Mouse (Mus musculus): Measurements from ENCODE around the gene Gm11027. TPM values are rescaled to one million over a fixed set of nuclear protein-coding genes. Genes with fewer than 3 reads are reported as not detected.

Gene Gm11027
- total RNA-seq (2023): not detected

DNA sequence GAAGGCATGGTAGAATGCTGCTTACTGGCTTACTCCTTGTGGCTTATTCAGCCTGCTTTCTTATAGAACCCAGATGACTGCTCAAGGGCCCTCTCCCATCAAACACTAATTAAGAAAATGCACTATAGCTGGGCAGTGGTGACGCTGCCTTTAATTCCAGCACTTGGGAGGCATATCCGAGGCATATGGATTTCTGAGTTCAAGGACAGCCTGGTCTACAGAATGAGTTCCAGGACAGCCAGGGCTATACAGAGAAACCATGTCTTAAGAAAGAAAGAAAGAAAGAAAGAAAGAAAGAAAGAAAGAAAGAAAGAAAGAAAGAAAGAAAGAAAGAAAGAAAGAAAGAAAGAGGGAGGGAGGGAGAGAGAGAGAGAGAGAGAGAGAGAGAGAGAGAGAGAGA lies at the start of gene Gm11027:
Gm11027 (plus strand) TSS at position 301 of the 400 bp plus-strand sequence.

DNA sequence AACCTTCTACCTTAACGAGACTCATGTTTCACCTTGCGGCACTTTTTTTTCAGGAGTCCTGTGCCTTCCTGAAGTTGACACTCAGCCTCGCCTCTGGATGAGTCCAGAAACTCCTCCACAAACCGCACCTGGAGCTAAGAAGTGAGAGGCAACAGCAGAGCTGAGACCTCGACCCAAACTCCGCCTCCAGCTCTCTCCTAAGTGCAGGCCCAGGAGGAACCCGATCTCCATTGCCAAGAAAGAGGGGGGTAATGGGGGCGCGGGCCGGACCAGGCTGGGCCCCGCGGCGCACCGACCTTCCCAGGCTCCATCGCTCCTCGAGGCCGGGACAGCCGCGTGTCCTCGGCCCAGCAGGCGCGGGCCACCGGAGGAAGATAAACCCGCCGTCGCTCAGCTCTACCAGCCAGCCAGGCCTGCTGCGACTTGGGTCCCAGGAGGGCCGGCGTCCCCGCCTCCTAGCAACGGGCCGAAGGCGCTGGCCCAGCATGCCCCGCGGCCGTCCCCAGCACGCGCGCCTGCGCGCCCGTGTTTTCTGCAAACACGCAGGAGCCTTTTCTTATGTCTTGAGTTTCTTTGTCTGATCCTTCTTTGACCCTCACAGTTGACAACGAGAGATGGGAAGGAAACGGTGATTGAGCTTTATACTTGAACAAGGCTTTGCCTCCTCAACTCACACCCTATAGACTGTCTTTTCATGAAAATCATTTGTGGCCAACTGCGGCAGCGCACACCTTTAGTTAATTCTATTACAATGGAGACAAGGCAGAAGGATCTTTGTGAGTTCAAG lies 12.4 kb upstream of the Gm11027 start, which contains the start of gene Wdr60:
Wdr60 (minus strand) TSS at position 468 of the 787 bp plus-strand sequence.

DNA sequence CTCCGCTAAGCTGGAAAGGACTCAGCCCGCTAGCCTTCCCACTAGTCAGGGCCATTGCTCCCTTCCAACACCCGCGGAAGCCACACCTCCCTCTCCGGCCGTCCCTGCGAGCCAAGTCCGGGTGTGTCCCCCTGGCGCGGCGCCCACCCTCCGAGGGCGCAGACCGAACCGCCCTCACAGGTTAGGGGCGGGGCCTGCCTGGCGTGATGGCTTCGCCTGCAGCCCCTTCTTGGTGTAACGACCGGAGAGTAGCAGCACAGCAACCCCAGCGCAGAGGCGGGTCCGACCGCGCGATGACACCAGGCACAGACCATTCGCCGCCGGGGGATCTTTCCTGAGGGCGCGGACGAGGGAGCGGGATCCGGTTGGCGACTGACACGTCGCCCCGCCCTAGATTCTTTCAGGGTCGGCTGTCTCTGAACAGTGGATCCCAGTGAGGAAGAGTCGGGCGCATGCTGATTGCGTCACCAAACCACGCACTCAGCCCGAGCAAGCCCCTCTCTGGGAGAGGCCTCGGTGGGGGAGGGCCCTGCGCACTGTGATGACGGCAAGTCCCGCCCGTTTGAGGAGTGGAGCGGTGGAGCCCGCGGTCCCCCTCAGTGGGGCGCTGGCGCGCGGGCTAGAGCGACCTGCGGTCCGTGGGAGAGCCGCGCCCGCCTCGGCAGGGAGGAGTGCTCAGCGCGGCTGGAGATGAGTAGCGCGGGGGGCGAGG lies 5.6 kb downstream of the Gm11027 start, which contains the start of gene Esyt2:
Esyt2 (plus strand) TSS at position 544 of the 712 bp plus-strand sequence.

Other genes with a start within 250 kb of the Gm11027 start
- 10 to 100 TPM; 18.9 to 23.6 TPM for gene Zfp386, start 227.7 kb upstream of the Gm11027 start, total RNA-seq (2023)
- under 1 TPM; 0.09 to 0.35 TPM for gene Vipr2, start 197.7 kb upstream of the Gm11027 start, total RNA-seq (2023)
- 1 to 10 TPM in 1 of 2 experiments, under 1 TPM in 1; 0.84 to 1.5 TPM for gene Wdr60, start 12.4 kb upstream of the Gm11027 start, total RNA-seq (2023)
- 10 to 100 TPM; 70.2 to 98.2 TPM for gene Esyt2, start 5.8 kb downstream of the Gm11027 start, total RNA-seq (2023)
- 10 to 100 TPM; 51.0 to 52.6 TPM for gene Ncapg2, start 130.0 kb downstream of the Gm11027 start, total RNA-seq (2023)
- not detected for gene Ptprn2, start 210.3 kb downstream of the Gm11027 start, total RNA-seq (2023)